Mouse (Mus musculus) layer of hippocampus, postnatal 36 days (tissue): ENCODE measurements around the gene Gnb2. TPM values are rescaled to one million over a fixed set of nuclear protein-coding genes. Genes with fewer than 3 reads are reported as not detected.

Source experiments
- microRNA-seq, 2 experiments: library from miRNA; unstranded; fragments of <30 nt; microRNA quantifications; one replicate each; pipeline ENCODE4 v1.2.0; 2021
- total RNA-seq, 2 experiments: library from RNA; stranded (reverse); gene quantifications; 2 replicates each; pipeline ENCODE4 v1.2.3; 2021

The Gnb2 gene
- total RNA-seq, 2 experiments from 2014 or later: 554 to 565 TPM

Small RNAs within 50 kb of the gene (microRNA-seq; reads per million reads assigned to microRNA genes)
- 1.8 to 2.1 reads per million in 2 experiments for gene Mir6418

Other genes with a start within 250 kb of the Gnb2 start
- gene Ache, start 246.0 kb downstream of the Gnb2 start, total RNA-seq: 10 to 100 TPM; 57.1 to 62.7 TPM
- gene Ufsp1, start 238.9 kb downstream of the Gnb2 start, total RNA-seq: 10 to 100 TPM in 1 of 2 experiments, 1 to 10 TPM in 1; 8.6 to 12.2 TPM
- gene Srrt, start 225.8 kb downstream of the Gnb2 start, total RNA-seq: 100 to 1,000 TPM; 209 to 228 TPM
- 1 to 10 TPM; 5.8 to 6.9 TPM for gene Trip6, start 219.1 kb downstream of the Gnb2 start, total RNA-seq
- gene Slc12a9, start 199.9 kb downstream of the Gnb2 start, total RNA-seq: 10 to 100 TPM; 27.4 to 28.3 TPM
- gene Ephb4, start 183.4 kb downstream of the Gnb2 start, total RNA-seq: 1 to 10 TPM; 4.2 to 4.6 TPM
- gene Zan, start 56.4 kb downstream of the Gnb2 start, total RNA-seq: under 1 TPM; 0.10 to 0.13 TPM
- gene Pop7, start 31.0 kb downstream of the Gnb2 start, total RNA-seq: 10 to 100 TPM; 32.5 to 37.0 TPM
- 10 to 100 TPM; 56.7 to 58.9 TPM for gene Gigyf1, start 15.0 kb downstream of the Gnb2 start, total RNA-seq
- not detected for gene Epo, start 268 bp downstream of the Gnb2 start, total RNA-seq
- 100 to 1,000 TPM; 127 to 138 TPM for gene Actl6b, start 20.0 kb upstream of the Gnb2 start, total RNA-seq
- 10 to 100 TPM; 13.4 to 16.1 TPM for gene Tfr2, start 36.3 kb upstream of the Gnb2 start, total RNA-seq
- 10 to 100 TPM; 26.0 to 27.4 TPM for gene Mospd3, start 67.5 kb upstream of the Gnb2 start, total RNA-seq
- 1 to 10 TPM; 8.4 to 8.8 TPM for gene Pcolce, start 80.3 kb upstream of the Gnb2 start, total RNA-seq
- under 1 TPM; 0.18 to 0.77 TPM for gene Fbxo24, start 95.5 kb upstream of the Gnb2 start, total RNA-seq
- 10 to 100 TPM; 21.8 to 25.3 TPM for gene Lrch4, start 95.6 kb upstream of the Gnb2 start, total RNA-seq
- gene Gm20605, start 95.7 kb upstream of the Gnb2 start, total RNA-seq: 10 to 100 TPM; 18.6 to 23.9 TPM
- 10 to 100 TPM; 10.1 to 13.3 TPM for gene Sap25, start 107.8 kb upstream of the Gnb2 start, total RNA-seq
- gene Irs3, start 112.2 kb upstream of the Gnb2 start, total RNA-seq: under 1 TPM; 0.15 to 0.28 TPM
- gene Agfg2, start 151.2 kb upstream of the Gnb2 start, total RNA-seq: 10 to 100 TPM; 57.7 to 61.1 TPM
- gene Nyap1, start 208.1 kb upstream of the Gnb2 start, total RNA-seq: 10 to 100 TPM; 65.4 to 66.3 TPM
- 100 to 1,000 TPM; 170 to 176 TPM for gene Tsc22d4, start 212.2 kb upstream of the Gnb2 start, total RNA-seq
- gene Ppp1r35, start 245.3 kb upstream of the Gnb2 start, total RNA-seq: 10 to 100 TPM; 24.1 to 24.6 TPM